Mouse (Mus musculus): ENCODE data around the gene Slc4a3. TPM values are rescaled to one million over a fixed set of nuclear protein-coding genes. Genes with fewer than 3 reads are reported as not detected.

The Slc4a3 gene
- polyA plus RNA-seq, 1 experiment from 2014 or later = 15.3 TPM

GRCm38 (mm10) chr1:75574476-75575310 is 28.6 kb downstream of the Slc4a3 start:
- no peak for TF ChIP-seq CTCF (IDR thresholded peaks at IDR 0.05; ENCODE audit: low read depth)

GRCm38 (mm10) chr1:75581936-75582624 is 36.0 kb downstream of the Slc4a3 start:
- ATAC-seq (replicated peaks; ENCODE audit: low FRiP score, low read depth) (no peak), DNase-seq (ENCODE audit: low spot score) (no peak)
- no peak overlapping the region for H3K4me2 ChIP-seq (ENCODE audit: low read length)

More at GRCm38 (mm10) chr1:75574476-75575310, 28.6 kb downstream of the Slc4a3 start:
- no peak overlapping the region for H3K4me3 ChIP-seq (replicated peaks; ENCODE audit: low read depth, low read length)
- no peaks in the 10 kb centered on the region for H3K4me1 ChIP-seq (replicated peaks; ENCODE audit: insufficient read depth, low read length)
- H3K9me3 ChIP-seq (replicated peaks; ENCODE audit: low read length) = no peaks in the 10 kb centered on the region
- ATAC-seq (replicated peaks; ENCODE audit: low FRiP score, low read depth) (no peak), DNase-seq (ENCODE audit: low spot score) (no peak)
- H3K4me2 ChIP-seq (ENCODE audit: low read length) = no peak overlapping the region
- 54% methylated on average over 17 of the region's 17 CpGs for WGBS
- no peaks in the 10 kb centered on the region for H3K36me3 ChIP-seq (ENCODE audit: insufficient read depth, low read length)
- H3K9ac ChIP-seq (ENCODE audit: low read depth, low read length) = no peak overlapping the region
- no peaks in the 10 kb centered on the region for H3K27me3 ChIP-seq (ENCODE audit: insufficient read depth, low read length)
- H3K27ac ChIP-seq = no peak overlapping the region

GRCm38 (mm10) chr1:75582625-75582956 is 36.5 kb downstream of the Slc4a3 start:
- Histone ChIP-seq H3K27me3 (ENCODE audit: insufficient read depth, low read length) (no peaks in the 10 kb centered on the region), H3K4me3 (replicated peaks; ENCODE audit: low read depth, low read length) (no peak overlapping the region), H3K4me1 (replicated peaks; ENCODE audit: insufficient read depth, low read length) (no peaks in the 10 kb centered on the region), H3K27ac (no peak overlapping the region), H3K4me2 (ENCODE audit: low read length) (no peak overlapping the region), H3K36me3 (ENCODE audit: insufficient read depth, low read length) (no peaks in the 10 kb centered on the region), H3K9ac (ENCODE audit: low read depth, low read length) (no peak overlapping the region), H3K9me3 (replicated peaks; ENCODE audit: low read length) (no peaks in the 10 kb centered on the region)
- DNase-seq (ENCODE audit: low spot score) = no peak
- no peak for ATAC-seq (replicated peaks; ENCODE audit: low FRiP score, low read depth)
- 79% methylated on average over 5 of the region's 5 CpGs for WGBS
- no peak for TF ChIP-seq CTCF (IDR thresholded peaks at IDR 0.05; ENCODE audit: low read depth)

More at GRCm38 (mm10) chr1:75581936-75582624, 36.0 kb downstream of the Slc4a3 start:
- Histone ChIP-seq H3K27me3 (ENCODE audit: insufficient read depth, low read length) (no peaks in the 10 kb centered on the region), H3K4me1 (replicated peaks; ENCODE audit: insufficient read depth, low read length) (no peaks in the 10 kb centered on the region), H3K36me3 (ENCODE audit: insufficient read depth, low read length) (no peaks in the 10 kb centered on the region), H3K4me3 (replicated peaks; ENCODE audit: low read depth, low read length) (no peak overlapping the region), H3K9me3 (replicated peaks; ENCODE audit: low read length) (no peaks in the 10 kb centered on the region), H3K9ac (ENCODE audit: low read depth, low read length) (no peak overlapping the region), H3K27ac (no peak overlapping the region)
- TF ChIP-seq CTCF (IDR thresholded peaks at IDR 0.05; ENCODE audit: low read depth) = no peak
- 47% methylated on average over 7 of the region's 7 CpGs for WGBS

- no peak overlapping the region for H3K4me2 ChIP-seq (ENCODE audit: low read length)
- ATAC-seq (replicated peaks; ENCODE audit: low FRiP score, low read depth) (no peak), DNase-seq (ENCODE audit: low spot score) (no peak)
- H3K9ac ChIP-seq (ENCODE audit: low read depth, low read length) = no peak overlapping the region
- H3K36me3 ChIP-seq (ENCODE audit: insufficient read depth, low read length) = no peaks in the 10 kb centered on the region
- H3K27me3 ChIP-seq (ENCODE audit: insufficient read depth, low read length) = no peaks in the 10 kb centered on the region
- TF ChIP-seq CTCF (IDR thresholded peaks at IDR 0.05; ENCODE audit: low read depth) = no peak
- H3K27ac ChIP-seq = no peak overlapping the region
- H3K4me1 ChIP-seq (replicated peaks; ENCODE audit: insufficient read depth, low read length) = no peaks in the 10 kb centered on the region
- H3K4me3 ChIP-seq (replicated peaks; ENCODE audit: low read depth, low read length) = no peak overlapping the region
- WGBS = 80% methylated on average over 10 of the region's 10 CpGs
- H3K9me3 ChIP-seq (replicated peaks; ENCODE audit: low read length) = no peaks in the 10 kb centered on the region
Observed at GRCm38 (mm10) chr1:75583034-75583433, 37.0 kb downstream of the Slc4a3 start.

- no peak overlapping the region for H3K4me2 ChIP-seq (ENCODE audit: low read length)
- no peaks in the 10 kb centered on the region for H3K27me3 ChIP-seq (ENCODE audit: insufficient read depth, low read length)
- TF ChIP-seq CTCF (IDR thresholded peaks at IDR 0.05; ENCODE audit: low read depth) = no peak
- H3K27ac ChIP-seq = no peak overlapping the region
- WGBS = 85% methylated on average over 3 of the region's 3 CpGs
- H3K36me3 ChIP-seq (ENCODE audit: insufficient read depth, low read length) = no peaks in the 10 kb centered on the region
- no peak overlapping the region for H3K4me3 ChIP-seq (replicated peaks; ENCODE audit: low read depth, low read length)
- no peak for DNase-seq (ENCODE audit: low spot score)
- H3K9me3 ChIP-seq (replicated peaks; ENCODE audit: low read length) = no peaks in the 10 kb centered on the region
- H3K4me1 ChIP-seq (replicated peaks; ENCODE audit: insufficient read depth, low read length) = no peaks in the 10 kb centered on the region
- no peak for ATAC-seq (replicated peaks; ENCODE audit: low FRiP score, low read depth)
- H3K9ac ChIP-seq (ENCODE audit: low read depth, low read length) = no peak overlapping the region
Observed at GRCm38 (mm10) chr1:75586791-75587190, 40.7 kb downstream of the Slc4a3 start.

GRCm38 (mm10) chr1:75587738-75588719 is 42.0 kb downstream of the Slc4a3 start:
- no peak for TF ChIP-seq CTCF (IDR thresholded peaks at IDR 0.05; ENCODE audit: low read depth)
- no peaks in the 10 kb centered on the region for H3K4me1 ChIP-seq (replicated peaks; ENCODE audit: insufficient read depth, low read length)
- peak; percentile 32 for DNase-seq (ENCODE audit: low spot score)
- H3K4me3 ChIP-seq (replicated peaks; ENCODE audit: low read depth, low read length) = no peak overlapping the region
- ATAC-seq (replicated peaks; ENCODE audit: low FRiP score, low read depth) = no peak
- H3K36me3 ChIP-seq (ENCODE audit: insufficient read depth, low read length) = no peaks in the 10 kb centered on the region
- no peaks in the 10 kb centered on the region for H3K9me3 ChIP-seq (replicated peaks; ENCODE audit: low read length)
- H3K27ac ChIP-seq = no peak overlapping the region
- H3K4me2 ChIP-seq (ENCODE audit: low read length) = no peak overlapping the region
- no peaks in the 10 kb centered on the region for H3K27me3 ChIP-seq (ENCODE audit: insufficient read depth, low read length)
- 52% methylated on average over 12 of the region's 12 CpGs for WGBS
- H3K9ac ChIP-seq (ENCODE audit: low read depth, low read length) = no peak overlapping the region
